1 mouse cellular context compared by ENCODE assay signal in genomic region chr11:95521563-95521962, GRCm38 (mm10).
A peak's percentile ranks its signal among the peaks of the same experiment; 100 is the strongest.
TF ChIP-seq lines count a peak whose summit lies in the region.

No protein-coding gene starts in this region.

TF ChIP-seq in CH12.LX, 34 proteins besides CTCF, POLR2A, EP300 and RAD21 (continued from another document):
- peak; percentile 68; the same call in 1 of the 2 replicates for TF ChIP-seq IRF4 (IDR thresholded peaks at IDR 0.05; ENCODE audit: low read depth, low read length)
